Mouse (Mus musculus) intestine, embryonic 16.5 days (tissue): ENCODE results near the gene Tmem185a. TPM values are rescaled to one million over a fixed set of nuclear protein-coding genes. Genes with fewer than 3 reads are reported as not detected.
"Not testable (repeated sequence)": the region's sequence is repeated elsewhere in the genome, so short reads cannot be mapped to it uniquely, and the experiment has no call there.

ENCODE experiments used
- ATAC-seq: fragments of 200-750 bp; cut with Nextera tagmentation; 2 replicates; pipeline ENCODE4 v1.8.0; 2017; ENCODE audit warnings: moderate TSS enrichment, moderate library complexity
- H3K27ac ChIP-seq: fragments of 300-500 bp; sonication (generic); 2 replicates; pipeline ENCODE4 v1.5.1; 2014; ENCODE audit warnings: mild to moderate bottlenecking, low read length
- H3K27me3 ChIP-seq: fragments of 300-500 bp; sonication (generic); replicated peaks from 2 replicates; pipeline ENCODE4 v1.6.1; 2014; ENCODE audit warnings: low read length, control low read depth, mixed read lengths; ENCODE audit not compliant: control insufficient read depth, insufficient read depth
- H3K36me3 ChIP-seq: fragments of 300-500 bp; sonication (generic); 2 replicates; pipeline ENCODE4 v1.6.1; 2014; ENCODE audit warnings: low read length, control low read depth; ENCODE audit not compliant: control insufficient read depth, insufficient read depth
- H3K4me1 ChIP-seq: fragments of 300-500 bp; sonication (generic); 2 replicates; pipeline ENCODE4 v1.6.1; 2014; ENCODE audit warnings: low read length, control low read depth, mixed read lengths; ENCODE audit not compliant: control insufficient read depth, insufficient read depth
- H3K4me2 ChIP-seq: fragments of 300-500 bp; sonication (generic); 2 replicates; pipeline ENCODE4 v1.6.1; 2014; ENCODE audit warnings: low read depth, low read length, control low read depth
- H3K4me3 ChIP-seq: fragments of 300-500 bp; sonication (generic); 2 replicates; pipeline ENCODE4 v1.5.1; 2014; ENCODE audit warnings: mild to moderate bottlenecking, low read length
- H3K9ac ChIP-seq: fragments of 300-500 bp; sonication (generic); 2 replicates; pipeline ENCODE4 v1.6.1; 2014; ENCODE audit warnings: low read depth, low read length
- H3K9me3 ChIP-seq: fragments of 300-500 bp; sonication (generic); 2 replicates; pipeline ENCODE4 v1.6.1; 2016; ENCODE audit warnings: low read length, control low read depth; ENCODE audit not compliant: control insufficient read depth
- WGBS: fragments of 180-500 bp; shearing (Covaris S2); extraction: QIAGEN DNeasy Blood & Tissue Kit; methylation state at CpG from one replicate; pipeline ENCODE4 v1.1.7; 2014; 5-methylcytosine and 5-hydroxymethylcytosine counted together
- polyA plus RNA-seq: library from polyadenylated mRNA; unstranded; fragments of >200 nt; fragmentation: Nextera tagmentation; extraction: Ambion mirVana; gene quantifications from 2 replicates; pipeline ENCODE4 v1.2.1, GENCODE M21; 2015

Gene Tmem185a
- polyA plus RNA-seq, 1 experiment from 2014 or later, result 35.5 TPM

GRCm38 (mm10) chrX:70452359-70452758 lies 24.6 kb downstream of the Tmem185a start:
- WGBS, result no CpG with 5 or more reads among the region's 1 CpGs
- not testable (repeated sequence) for H3K27me3 ChIP-seq, ATAC-seq, H3K4me1 ChIP-seq, H3K4me2 ChIP-seq, H3K4me3 ChIP-seq, H3K36me3 ChIP-seq, H3K9ac ChIP-seq, H3K27ac ChIP-seq, H3K9me3 ChIP-seq

- not testable (repeated sequence) for H3K4me2 ChIP-seq, H3K36me3 ChIP-seq, H3K27me3 ChIP-seq, ATAC-seq, H3K9ac ChIP-seq, H3K4me1 ChIP-seq, H3K4me3 ChIP-seq, H3K27ac ChIP-seq, H3K9me3 ChIP-seq
- WGBS, result 69% methylated on average over 3 of the region's 3 CpGs
Measured at GRCm38 (mm10) chrX:70425473-70425872, 51.5 kb downstream of the Tmem185a start.

Other genes starting within 250 kb of the Tmem185a start
- 1.9 and 2.1 TPM in 2 replicates for gene Ids, start 112.1 kb downstream of the Tmem185a start, polyA plus RNA-seq
- gene 1110012L19Rik, start 91.3 kb downstream of the Tmem185a start, polyA plus RNA-seq, result 27.7 and 28.6 TPM in 2 replicates